Mouse (Mus musculus) liver, postnatal 0 days (tissue): Measurements from ENCODE around the gene Cdc73.

Experiments used
- CTCF ChIP-seq: sonication (generic); IDR thresholded peaks from 2 replicates; pipeline ENCODE4 v1.5.1; 2016; ENCODE audit warnings: antibody characterized with exemption, low read depth
- EP300 ChIP-seq: IDR thresholded peaks from 2 replicates; pipeline ENCODE4 v1.6.1; 2016; ENCODE audit warnings: antibody characterized with exemption, low read depth, mild to moderate bottlenecking

DNA sequence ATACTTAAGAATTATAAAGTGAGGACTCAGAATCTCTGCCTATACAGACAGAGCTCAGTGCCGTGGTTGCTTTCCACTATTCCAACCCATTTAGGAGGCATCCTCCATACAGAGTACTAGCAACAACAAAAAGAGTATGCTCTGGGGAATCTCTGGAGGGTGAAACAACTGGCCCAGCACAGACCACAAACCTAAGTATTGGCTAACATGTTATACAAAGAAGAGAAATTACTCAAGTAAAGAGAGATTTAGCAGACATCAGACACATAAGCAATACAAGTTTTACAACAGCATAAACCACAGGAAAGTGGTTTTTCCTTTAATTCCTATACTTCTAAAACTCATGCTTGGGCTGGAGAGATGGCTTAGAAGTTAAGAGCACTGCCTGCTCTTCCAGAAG, 80.1 kb downstream of the Cdc73 start:
- TF ChIP-seq CTCF (no peak), EP300 (no peak)
